Mouse (Mus musculus): ENCODE data around the gene Adgrg2.

GRCm38 (mm10) chrX:160448351-160448750, 57.9 kb downstream of the Adgrg2 start:
- TF ChIP-seq CTCF (IDR thresholded peaks at IDR 0.05; ENCODE audit: control insufficient read depth, insufficient read depth, low read length), result no peak
- no peak for TF ChIP-seq POLR2A (IDR thresholded peaks at IDR 0.05; ENCODE audit: borderline replicate concordance, control insufficient read depth, low read depth, low read length)

Data from bone marrow, adult 2 months (tissue).